ENCODE assay signal across 17 mouse cellular contexts in the genomic region with DNA sequence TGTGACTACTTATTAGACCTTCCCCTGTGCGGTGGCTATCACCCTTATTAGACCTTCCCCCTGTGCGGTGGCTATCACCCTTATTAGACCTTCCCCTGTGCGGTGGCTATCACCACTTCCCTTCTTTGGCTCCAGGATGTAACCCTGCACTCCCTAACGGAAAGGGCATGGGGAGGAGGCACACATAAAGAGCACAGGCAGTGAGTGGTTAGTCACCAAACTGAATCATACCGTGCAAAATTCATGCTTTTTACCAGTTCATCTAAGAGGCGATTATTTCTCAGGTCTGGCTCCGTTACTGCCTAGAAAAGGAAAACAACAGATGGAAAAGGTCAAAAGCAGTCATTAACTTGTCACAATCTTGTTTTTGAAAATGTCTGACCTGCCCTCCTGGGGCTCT. TPM values are rescaled to one million over a fixed set of nuclear protein-coding genes. Genes with fewer than 3 reads are reported as not detected.
DNase-seq lines count a peak whose midpoint lies in the region; ATAC-seq lines count a peak whose summit lies in the region.
"Had no signal": no experiment of that assay in that cellular context is flagged by ENCODE, and none has a peak within 500 bp of the region (broad histone marks: within the 10 kb centered on the region; RNA-seq: fewer than 3 reads in every experiment).

No protein-coding gene starts in this region.

- WGBS in kidney, embryonic 16.5 days, result 21% methylated on average over 7 of the region's 7 CpGs

- H3K4me3 ChIP-seq in kidney, embryonic 16.5 days (ENCODE audit: low read length), result no peak overlapping the region
- H3K4me3 ChIP-seq: heart, embryonic 10.5 days; intestine, embryonic 15.5 days; midbrain, embryonic 12.5 days had no signal

- no peak overlapping the region for H3K9ac ChIP-seq in kidney, embryonic 16.5 days (replicated peaks; ENCODE audit: low read length)
- H3K9ac ChIP-seq: forebrain, postnatal 0 days; hindbrain, embryonic 14.5 days; intestine, embryonic 15.5 days; midbrain, embryonic 12.5 days had no signal

- H3K4me2 ChIP-seq in kidney, embryonic 16.5 days (replicated peaks; ENCODE audit: low read depth, low read length), result no peak overlapping the region
- H3K4me2 ChIP-seq: hindbrain, embryonic 14.5 days; intestine, embryonic 15.5 days; midbrain, embryonic 12.5 days had no signal

- peak; percentile 13 for DNase-seq in adrenal gland, postnatal 10 days
- DNase-seq in adrenal gland, adult 8-10 months, result no peak
- peak; percentile 10 for DNase-seq in kidney, postnatal 14 days
- peak; percentile 35 for DNase-seq in brain, adult 2 months (ENCODE audit: low read depth, low spot score)
- DNase-seq in spleen, adult 12 weeks (ENCODE audit: low spot score), result no peak
- DNase-seq: cerebellum, adult 18-20 months; forebrain, postnatal 0 days; gastrocnemius, postnatal 10 days; heart, postnatal 14 days; lung, adult 2 months had no signal

- H3K27me3 ChIP-seq in kidney, embryonic 16.5 days (ENCODE audit: insufficient read depth, low read length), result no peaks in the 10 kb centered on the region
- H3K27me3 ChIP-seq: intestine, embryonic 15.5 days; midbrain, embryonic 12.5 days had no signal

- ATAC-seq in kidney, embryonic 16.5 days (ENCODE audit: low FRiP score, low TSS enrichment), result no peak
- peak; percentile 92 for ATAC-seq in megakaryocyte progenitor cell, adult 5-6 weeks (replicated peaks; ENCODE audit: poor library complexity)
- no peak for ATAC-seq in erythroid progenitor cell, adult 5-6 weeks (replicated peaks; ENCODE audit: low FRiP score, poor library complexity, severe bottlenecking)
- ATAC-seq: forebrain, postnatal 0 days; intestine, embryonic 15.5 days had no signal

- H3K9me3 ChIP-seq in kidney, embryonic 16.5 days (ENCODE audit: low read length), result no peaks in the 10 kb centered on the region
- H3K9me3 ChIP-seq: heart, embryonic 10.5 days; intestine, embryonic 15.5 days; midbrain, embryonic 12.5 days had no signal

- H3K4me1 ChIP-seq in kidney, embryonic 16.5 days (ENCODE audit: insufficient read depth, low read length), result peaks cover 8% of the 10 kb centered on the region
- H3K4me1 ChIP-seq: heart, embryonic 10.5 days; intestine, embryonic 15.5 days; midbrain, embryonic 12.5 days had no signal

- H3K36me3 ChIP-seq in kidney, embryonic 16.5 days (ENCODE audit: insufficient read depth, low read length), result no peaks in the 10 kb centered on the region; the same call in 1 of the 2 replicates
- H3K36me3 ChIP-seq: intestine, embryonic 15.5 days had no signal

- H3K27ac ChIP-seq in kidney, embryonic 16.5 days (ENCODE audit: low read length), result no peak overlapping the region
- H3K27ac ChIP-seq: heart, embryonic 10.5 days; hindbrain, embryonic 14.5 days; intestine, embryonic 15.5 days; midbrain, embryonic 12.5 days had no signal

RNA-seq across cellular contexts. Expression of a gene that starts 10.0 kb away (rescaled TPM):
- 10 to 100 TPM in 1 of 2 experiments, 1 to 10 TPM in 1; 9.7 to 10.1 TPM for total RNA-seq in adrenal gland, postnatal 10 days (2021)
- total RNA-seq in adrenal gland, adult 8-10 months (2022), result 1 to 10 TPM; 6.2 to 8.7 (median 7.8) TPM
- 40.8 and 42.5 TPM in 2 replicates for polyA plus RNA-seq in kidney, embryonic 16.5 days (2015; fragmentation: Nextera tagmentation; extraction: Ambion mirVana)
- 64.7 and 74.0 TPM in 2 replicates for total RNA-seq in megakaryocyte progenitor cell, adult 5-6 weeks (2015)
- 45.2 and 46.6 TPM in 2 replicates for total RNA-seq in megakaryocyte progenitor cell, adult 5-6 weeks (2017)
- 44.7 and 50.3 TPM in 2 replicates for total RNA-seq in erythroid progenitor cell, adult 5-6 weeks (2015; ENCODE audit: low replicate concordance)
- 45.6 and 47.0 TPM in 2 replicates for total RNA-seq in erythroid progenitor cell, adult 5-6 weeks (2017; ENCODE audit: low replicate concordance)

Comparison
In these comparisons a context has a peak if more than half of its experiments do, and no peak if none do; other contexts are left out.
1. DNase-seq: peak in adrenal gland, postnatal 10 days (single experiment), kidney, postnatal 14 days (single experiment) and brain, adult 2 months (single experiment); none in adrenal gland, adult 8-10 months (single experiment) and spleen, adult 12 weeks (single experiment).
2. RNA of a gene that starts 10.0 kb away (total RNA-seq): 45.2 to 74.0 TPM in megakaryocyte progenitor cell, adult 5-6 weeks and 44.7 to 50.3 TPM in erythroid progenitor cell, adult 5-6 weeks; 9.7 to 10.1 TPM in adrenal gland, postnatal 10 days and 6.2 to 8.7 TPM in adrenal gland, adult 8-10 months; every median in the first group is over 4 times any median in the second.